Mouse (Mus musculus): ENCODE results near the gene Lmbr1l.

Gene Lmbr1l

GRCm38 (mm10) chr15:98869342-98870178 lies 48.5 kb downstream of the Lmbr1l start:
- DNase-seq (ENCODE audit: low read depth, low spot score) = no peak

DNA sequence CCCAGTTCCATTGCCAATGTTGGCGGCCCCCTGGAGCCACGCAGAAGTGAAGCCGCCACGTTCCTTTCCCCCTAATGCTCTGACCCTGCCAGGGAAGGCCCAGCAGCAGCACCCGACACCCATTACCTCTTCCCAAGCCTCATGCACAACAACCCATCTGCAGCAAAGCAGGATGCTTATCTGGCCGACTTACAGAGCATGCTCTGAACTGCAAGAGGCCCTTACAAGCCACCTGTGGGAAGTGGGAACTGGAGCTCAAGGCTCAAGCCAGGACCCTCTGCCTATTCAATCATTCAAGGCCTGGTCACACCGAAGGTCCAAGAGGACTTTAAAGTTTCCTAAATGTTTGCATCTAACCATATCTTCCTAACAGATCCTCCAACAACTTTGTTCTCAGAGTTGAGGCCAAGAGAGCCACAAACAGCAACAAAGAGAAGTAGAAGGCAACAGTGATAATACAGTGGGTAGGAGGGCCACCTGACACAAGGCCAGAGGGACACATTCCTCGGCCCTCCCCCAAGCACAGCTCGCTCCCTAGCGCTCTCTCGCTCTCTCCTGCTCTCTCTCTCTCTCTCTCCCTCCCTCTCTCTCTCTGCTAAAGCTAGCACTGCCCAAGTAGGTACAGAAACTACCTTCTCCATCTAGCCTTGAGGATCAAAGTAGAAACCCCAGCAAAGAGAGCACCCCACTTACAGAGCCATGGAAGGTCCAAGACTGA lies 49.5 kb downstream of the Lmbr1l start:
- no peak for DNase-seq (ENCODE audit: low read depth, low spot score)

DNA sequence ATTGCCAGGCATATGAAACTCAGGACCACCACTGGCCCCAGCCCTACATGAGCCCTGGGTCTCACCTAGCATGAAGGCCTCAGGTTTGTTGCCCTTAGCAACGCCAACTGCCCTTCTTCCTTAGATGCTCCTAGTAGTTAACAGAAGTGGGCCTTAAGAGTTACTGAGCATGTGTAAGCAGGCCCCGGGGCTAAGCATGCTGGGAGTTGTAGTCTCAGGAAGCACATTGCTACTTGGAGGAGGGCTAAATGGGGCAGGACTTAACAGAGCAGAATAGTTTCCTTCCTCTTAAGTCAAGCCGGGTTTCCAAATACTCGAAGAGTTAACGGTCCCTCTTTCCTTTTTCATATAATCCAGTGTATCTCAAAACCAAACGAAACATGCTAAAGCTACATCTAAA lies 50.7 kb downstream of the Lmbr1l start:
- DNase-seq (ENCODE audit: low read depth, low spot score) = no peak

GRCm38 (mm10) chr15:98866501-98866900 lies 51.5 kb downstream of the Lmbr1l start:
- DNase-seq (ENCODE audit: low read depth, low spot score) = no peak

DNA sequence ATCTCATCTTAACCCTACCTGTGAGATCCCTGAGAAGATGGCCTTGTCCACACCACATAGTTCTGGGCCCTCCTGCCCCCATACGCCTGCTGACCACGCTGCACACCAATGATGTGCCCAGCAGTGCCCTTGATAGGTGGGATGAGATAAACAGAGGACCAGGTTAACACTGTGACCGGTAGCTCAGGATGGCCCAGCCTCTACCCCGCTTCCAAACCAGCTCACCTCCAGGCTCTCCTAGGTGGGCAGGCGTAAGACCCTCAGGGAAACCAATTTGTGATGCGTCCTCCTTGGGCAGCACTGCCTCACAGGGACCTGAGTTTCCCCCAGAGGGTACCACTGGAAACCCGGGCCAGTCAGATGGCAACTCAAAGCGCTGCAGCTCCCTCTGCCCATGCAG lies 52.3 kb downstream of the Lmbr1l start:
- DNase-seq (ENCODE audit: low read depth, low spot score) = no peak

GRCm38 (mm10) chr15:98864951-98865350 lies 53.1 kb downstream of the Lmbr1l start:
- DNase-seq (ENCODE audit: low read depth, low spot score) = no peak

GRCm38 (mm10) chr15:98863451-98863958 lies 54.5 kb downstream of the Lmbr1l start:
- DNase-seq (ENCODE audit: low read depth, low spot score) = no peak

GRCm38 (mm10) chr15:98861701-98862410 lies 56.2 kb downstream of the Lmbr1l start:
- no peak for DNase-seq (ENCODE audit: low read depth, low spot score)

DNA sequence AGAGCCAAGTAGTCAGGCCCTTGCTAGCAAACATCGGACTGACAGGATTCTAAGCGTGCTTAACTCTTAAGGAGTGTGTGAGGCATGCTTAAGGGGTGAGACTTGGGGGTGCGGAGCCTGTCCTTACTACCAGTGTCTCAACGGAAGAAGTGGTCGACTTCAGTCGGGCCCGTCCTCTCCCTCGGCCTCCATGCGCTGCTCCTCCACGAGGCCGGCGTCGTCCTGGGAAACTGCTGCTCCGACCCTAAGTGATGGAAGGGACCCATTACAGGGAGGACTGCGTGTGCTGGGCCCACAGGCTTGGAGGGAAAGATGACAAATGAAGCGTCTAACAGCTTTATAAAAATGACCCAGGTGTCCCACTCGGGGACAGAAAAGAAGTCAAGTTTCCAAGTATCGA lies 57.1 kb downstream of the Lmbr1l start:
- DNase-seq (ENCODE audit: low read depth, low spot score) = no peak

DNA sequence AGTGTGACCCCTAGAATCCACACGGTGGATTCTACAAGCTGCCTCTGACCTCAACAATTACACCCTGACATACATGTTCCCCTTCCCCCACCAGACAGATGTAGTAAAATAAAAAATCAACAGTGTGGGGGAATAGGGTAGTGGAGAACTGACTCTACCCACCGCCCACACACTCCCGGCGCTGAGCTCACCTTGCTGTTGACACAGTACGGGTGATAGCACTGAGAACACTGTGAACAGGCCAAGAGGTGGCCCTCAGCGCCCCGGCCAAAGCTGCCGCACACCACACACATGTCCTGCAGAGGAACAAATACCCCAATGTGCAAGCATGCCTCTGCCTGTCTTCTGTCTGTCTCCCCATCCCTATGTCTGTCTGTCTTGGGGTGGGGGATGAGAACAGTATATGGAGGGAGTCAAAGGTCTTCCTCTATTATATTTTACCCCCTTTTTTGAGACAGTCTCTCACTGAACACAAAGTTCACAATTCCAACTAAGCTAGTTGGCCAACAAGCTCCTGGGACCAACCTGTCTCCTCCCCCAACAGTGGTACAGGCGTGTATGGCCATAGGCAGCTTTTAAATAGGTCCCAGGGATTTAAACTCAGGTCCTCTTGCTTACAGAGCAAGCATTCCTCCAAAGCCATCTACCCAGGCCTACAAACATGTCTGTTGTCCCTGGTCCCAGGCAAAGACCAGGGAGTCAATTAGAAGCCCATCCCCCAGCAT lies 58.5 kb downstream of the Lmbr1l start:
- DNase-seq (ENCODE audit: low read depth, low spot score) = no peak

GRCm38 (mm10) chr15:98854214-98854613 lies 63.8 kb downstream of the Lmbr1l start:
- DNase-seq (ENCODE audit: low read depth, low spot score) = no peak

Data from forelimb bud, embryonic 11.5 days (tissue).